Mouse (Mus musculus) midbrain, embryonic 15.5 days (tissue): ENCODE data around the gene Patz1. TPM values are rescaled to one million over a fixed set of nuclear protein-coding genes. Genes with fewer than 3 reads are reported as not detected.

Experiments
- ATAC-seq: fragments of 200-750 bp; cut with Nextera tagmentation; replicated peaks from 2 replicates; pipeline ENCODE4 v1.8.0; 2017; ENCODE audit warnings: moderate TSS enrichment
- H3K27ac ChIP-seq: fragments of 300-500 bp; sonication (generic); 2 replicates; pipeline ENCODE4 v1.5.1; 2015; ENCODE audit warnings: mild to moderate bottlenecking, inconsistent platforms
- H3K27me3 ChIP-seq: fragments of 300-500 bp; sonication (generic); replicated peaks from 2 replicates; pipeline ENCODE4 v1.6.1; 2015; ENCODE audit warnings: inconsistent platforms
- H3K36me3 ChIP-seq: fragments of 300-500 bp; sonication (generic); replicated peaks from 2 replicates; pipeline ENCODE4 v1.6.1; 2015; ENCODE audit warnings: inconsistent platforms
- H3K4me1 ChIP-seq: fragments of 300-500 bp; sonication (generic); 2 replicates; pipeline ENCODE4 v1.6.1; 2015; ENCODE audit warnings: inconsistent platforms
- H3K4me2 ChIP-seq: fragments of 300-500 bp; sonication (generic); 2 replicates; pipeline ENCODE4 v1.6.1; 2015; ENCODE audit warnings: inconsistent platforms, mild to moderate bottlenecking, moderate library complexity
- H3K4me3 ChIP-seq: fragments of 300-500 bp; sonication (generic); 2 replicates; pipeline ENCODE4 v1.5.1; 2015; ENCODE audit warnings: mild to moderate bottlenecking, inconsistent platforms
- H3K9ac ChIP-seq: fragments of 300-500 bp; sonication (generic); 2 replicates; pipeline ENCODE4 v1.6.1; 2015; ENCODE audit warnings: mild to moderate bottlenecking, inconsistent platforms
- H3K9me3 ChIP-seq: fragments of 300-500 bp; sonication (generic); 2 replicates; pipeline ENCODE4 v1.6.1; 2016; ENCODE audit warnings: inconsistent platforms
- WGBS: fragments of 180-500 bp; shearing (Covaris S2); methylation state at CpG from one replicate; pipeline ENCODE4 v1.1.7; 2015; ENCODE audit warnings: mixed read lengths; 5-methylcytosine and 5-hydroxymethylcytosine counted together
- polyA plus RNA-seq: library from polyadenylated mRNA; unstranded; fragments of >200 nt; fragmentation: Nextera tagmentation; extraction: Ambion mirVana; gene quantifications from 2 replicates; pipeline ENCODE4 v1.2.1, GENCODE M21; 2015

Gene Patz1
- polyA plus RNA-seq, 1 experiment from 2014 or later = 60.9 TPM

DNA sequence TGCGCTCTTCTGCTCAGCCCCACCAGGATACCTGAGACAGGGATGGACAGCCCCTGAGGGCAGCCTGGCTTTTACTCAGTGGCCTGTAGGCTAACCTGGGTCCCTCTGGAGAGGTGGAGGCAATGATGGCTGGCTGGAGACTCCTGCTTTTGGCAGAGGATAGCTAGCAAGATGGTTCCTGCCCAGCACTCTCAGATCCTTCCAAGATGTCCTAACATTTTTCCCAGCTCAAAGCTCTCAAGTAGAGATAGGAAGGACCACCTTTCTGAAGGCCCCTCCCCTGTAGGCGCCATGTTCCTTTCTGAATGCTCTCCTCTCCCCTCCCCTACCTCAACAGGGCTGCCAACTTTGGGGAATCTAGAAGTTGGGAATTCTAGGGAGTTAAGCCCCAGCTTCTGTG is 6.0 kb downstream of the Patz1 start:
- WGBS = 84% methylated on average over 2 of the region's 2 CpGs
- H3K4me1 ChIP-seq = peaks cover 56% of the 10 kb centered on the region
- peaks cover 33% of the 10 kb centered on the region for H3K36me3 ChIP-seq
- H3K4me3 ChIP-seq = peak overlapping the region; percentile 50
- H3K27me3 ChIP-seq = no peaks in the 10 kb centered on the region
- ATAC-seq = no peak
- no peak overlapping the region for H3K27ac ChIP-seq
- no peaks in the 10 kb centered on the region for H3K9me3 ChIP-seq
- peak overlapping the region; percentile 85 for H3K4me2 ChIP-seq
- peak overlapping the region; percentile 55; the same call in 1 of the 2 replicates for H3K9ac ChIP-seq

DNA sequence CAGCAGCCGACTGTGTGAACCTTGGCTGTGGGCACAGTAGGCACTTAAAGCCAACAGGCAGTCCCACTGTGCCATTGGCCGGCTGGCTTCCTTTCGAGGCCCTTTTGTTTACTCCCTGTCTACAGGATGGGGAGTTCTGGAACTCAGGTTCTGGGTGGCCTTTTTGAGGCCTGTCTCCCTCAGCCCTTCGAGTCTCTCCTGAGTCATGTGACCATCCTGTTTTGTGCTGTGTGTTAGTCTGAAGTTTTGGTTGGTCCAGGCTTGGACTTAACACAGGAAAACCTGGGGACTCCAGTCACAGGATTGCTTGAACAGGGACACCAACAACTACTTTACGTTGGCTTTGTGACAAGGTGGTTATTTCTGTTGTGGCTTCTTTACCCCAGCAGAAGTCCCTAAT is 7.4 kb downstream of the Patz1 start:
- no peaks in the 10 kb centered on the region for H3K27me3 ChIP-seq
- WGBS = 61% methylated on average over 5 of the region's 5 CpGs
- no peak overlapping the region for H3K9ac ChIP-seq
- H3K4me2 ChIP-seq = 0 out of 2 replicates have a peak overlapping the region, but pooled peaks have one; percentile 0
- no peak overlapping the region for H3K4me3 ChIP-seq
- no peak for ATAC-seq
- H3K27ac ChIP-seq = no peak overlapping the region
- peaks cover 44% of the 10 kb centered on the region for H3K36me3 ChIP-seq
- peaks cover 55% of the 10 kb centered on the region for H3K4me1 ChIP-seq
- no peaks in the 10 kb centered on the region for H3K9me3 ChIP-seq

DNA sequence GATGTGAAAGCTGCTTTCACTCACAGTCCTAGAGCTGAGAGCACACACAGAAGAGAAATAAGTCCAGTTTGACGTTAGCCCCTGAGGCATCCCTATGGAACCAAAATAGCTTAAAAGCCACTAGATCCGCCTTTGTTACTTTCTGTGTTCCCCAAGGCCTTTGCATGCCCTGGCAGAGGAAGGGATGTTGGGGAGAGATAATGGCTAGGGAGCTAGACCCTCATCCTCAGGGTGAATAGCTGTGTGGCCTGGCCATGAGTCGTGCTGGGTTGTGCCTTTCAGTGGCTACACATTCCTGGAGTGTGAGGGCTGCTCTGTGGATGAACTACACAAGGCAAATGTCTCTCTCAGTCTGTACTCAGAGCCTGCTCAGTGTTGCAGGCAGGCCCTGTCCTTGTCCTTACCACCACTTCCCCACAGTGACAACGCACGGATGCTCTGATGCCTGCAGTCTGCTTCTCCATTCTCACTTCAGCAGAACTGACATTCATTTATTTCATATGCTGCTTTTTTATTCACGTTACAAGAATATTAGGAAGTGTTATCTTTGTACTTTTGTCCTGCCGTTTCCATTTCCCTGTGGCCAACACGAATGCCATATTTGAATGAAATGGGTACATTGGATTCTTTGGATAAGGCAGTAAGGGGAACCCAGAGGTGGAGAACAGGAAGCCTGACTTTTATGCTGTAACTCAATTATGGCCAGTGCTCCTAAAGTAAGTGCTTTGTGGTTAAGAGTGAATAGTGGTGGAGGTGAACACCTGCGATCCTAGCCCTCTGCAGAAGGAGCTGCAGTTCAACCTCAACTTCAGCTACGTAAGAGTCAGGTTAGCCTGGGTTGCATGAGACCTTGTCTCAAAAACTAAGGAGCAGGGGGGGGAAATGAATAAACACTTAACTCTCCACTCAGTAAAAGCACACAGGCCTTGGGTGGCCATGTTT is 9.5 kb downstream of the Patz1 start:
- WGBS = 85% methylated on average over 10 of the region's 10 CpGs
- ATAC-seq = no peak
- Histone ChIP-seq H3K4me2 (no peak overlapping the region), H3K4me1 (peaks cover 41% of the 10 kb centered on the region), H3K9ac (no peak overlapping the region), H3K9me3 (no peaks in the 10 kb centered on the region), H3K27me3 (no peaks in the 10 kb centered on the region), H3K27ac (no peak overlapping the region), H3K36me3 (peaks cover 53% of the 10 kb centered on the region), H3K4me3 (no peak overlapping the region)

DNA sequence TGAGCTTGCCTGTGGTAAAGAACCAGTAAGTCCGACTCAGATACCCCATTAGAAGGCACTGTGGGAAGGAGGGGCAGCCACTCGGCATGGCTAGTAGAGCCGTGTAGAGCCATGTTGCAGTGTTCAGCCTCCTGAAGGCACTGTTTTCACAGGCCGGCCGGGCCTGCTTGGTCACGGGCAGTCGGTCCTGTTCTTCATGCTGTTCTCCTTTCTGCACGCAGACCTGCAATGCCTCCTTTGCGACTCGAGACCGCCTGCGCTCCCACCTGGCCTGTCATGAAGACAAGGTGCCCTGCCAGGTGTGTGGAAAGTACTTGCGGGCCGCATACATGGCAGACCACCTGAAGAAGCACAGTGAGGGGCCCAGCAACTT is 10.1 kb downstream of the Patz1 start:
- ATAC-seq = no peak
- Histone ChIP-seq H3K4me2 (no peak overlapping the region), H3K9ac (no peak overlapping the region), H3K4me3 (no peak overlapping the region), H3K36me3 (peaks cover 55% of the 10 kb centered on the region), H3K27me3 (no peaks in the 10 kb centered on the region), H3K27ac (no peak overlapping the region), H3K4me1 (peaks cover 34% of the 10 kb centered on the region), H3K9me3 (no peaks in the 10 kb centered on the region)
- 91% methylated on average over 14 of the region's 14 CpGs for WGBS

DNA sequence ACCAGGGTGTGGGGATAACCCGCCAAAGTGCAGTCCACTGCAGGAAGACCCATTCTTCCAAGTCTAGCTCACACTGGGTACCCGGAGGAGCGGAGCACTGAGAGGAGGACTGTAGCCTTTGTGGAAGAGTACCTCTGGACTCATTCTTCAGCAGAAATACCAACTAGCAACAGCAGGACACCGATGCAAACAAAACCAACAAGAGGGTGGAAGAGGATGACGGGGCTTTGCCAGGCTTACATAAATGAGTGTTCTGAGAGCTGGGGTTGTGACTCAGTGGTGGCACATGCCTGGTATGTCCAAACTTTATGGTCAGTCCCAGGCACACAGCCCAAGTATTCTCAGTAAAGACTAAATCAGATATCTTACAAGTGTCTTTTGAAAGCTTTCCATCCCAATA is 12.4 kb downstream of the Patz1 start:
- Histone ChIP-seq H3K4me1 (peaks cover 12% of the 10 kb centered on the region), H3K27me3 (no peaks in the 10 kb centered on the region), H3K9me3 (no peaks in the 10 kb centered on the region), H3K27ac (no peak overlapping the region), H3K9ac (no peak overlapping the region), H3K4me3 (no peak overlapping the region), H3K36me3 (peaks cover 57% of the 10 kb centered on the region), H3K4me2 (no peak overlapping the region)
- 93% methylated on average over 5 of the region's 5 CpGs for WGBS
- no peak for ATAC-seq

DNA sequence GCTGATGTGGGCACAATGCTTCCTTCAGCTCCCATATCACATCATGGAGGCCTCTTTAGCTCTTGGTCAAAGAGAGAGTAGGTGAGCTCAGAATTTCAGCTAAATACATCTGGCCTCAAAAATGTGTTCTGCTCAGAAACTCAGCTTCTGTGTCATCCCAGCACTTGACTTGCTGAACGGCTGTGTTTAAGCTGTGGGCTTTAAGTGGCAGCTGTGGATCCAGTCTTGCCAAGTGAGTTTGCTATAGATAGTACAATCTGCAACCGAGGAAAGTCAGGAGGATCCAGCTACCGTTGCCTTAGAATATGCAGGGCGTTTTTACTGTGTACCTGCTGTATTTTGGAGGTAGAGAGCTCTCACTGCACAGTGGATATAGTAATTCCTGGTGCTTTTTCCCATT is 13.7 kb downstream of the Patz1 start:
- H3K27ac ChIP-seq = no peak overlapping the region
- no peak overlapping the region for H3K4me3 ChIP-seq
- no peak for ATAC-seq
- no peaks in the 10 kb centered on the region for H3K27me3 ChIP-seq
- 91% methylated on average over 4 of the region's 4 CpGs for WGBS
- no peaks in the 10 kb centered on the region for H3K9me3 ChIP-seq
- no peaks in the 10 kb centered on the region for H3K4me1 ChIP-seq
- no peak overlapping the region for H3K4me2 ChIP-seq
- H3K9ac ChIP-seq = no peak overlapping the region
- peaks cover 69% of the 10 kb centered on the region for H3K36me3 ChIP-seq

DNA sequence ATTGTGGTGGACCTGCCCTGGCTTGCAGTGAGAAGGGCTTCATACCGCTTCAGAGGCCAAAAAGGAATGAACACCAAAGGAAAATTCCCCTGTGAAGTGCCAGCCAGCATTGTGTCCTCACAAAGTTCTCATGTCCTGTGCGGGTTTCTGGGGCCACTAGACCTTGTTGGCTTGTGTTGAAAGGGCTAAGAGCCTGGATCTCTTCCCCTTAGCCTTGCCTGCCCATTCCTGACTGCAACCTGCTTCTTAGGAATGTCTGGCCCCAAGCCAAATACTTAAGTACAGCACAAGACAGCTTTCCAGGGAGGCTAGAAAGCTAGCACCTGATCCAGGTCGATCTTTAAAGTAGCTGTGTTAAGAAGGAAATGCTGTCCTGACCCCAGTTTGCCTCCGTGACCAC is 14.1 kb downstream of the Patz1 start:
- Histone ChIP-seq H3K9ac (no peak overlapping the region), H3K9me3 (no peaks in the 10 kb centered on the region), H3K36me3 (peaks cover 73% of the 10 kb centered on the region), H3K4me3 (no peak overlapping the region), H3K27me3 (no peaks in the 10 kb centered on the region), H3K4me2 (no peak overlapping the region), H3K27ac (no peak overlapping the region), H3K4me1 (no peaks in the 10 kb centered on the region)
- 88% methylated on average over 4 of the region's 4 CpGs for WGBS
- no peak for ATAC-seq

DNA sequence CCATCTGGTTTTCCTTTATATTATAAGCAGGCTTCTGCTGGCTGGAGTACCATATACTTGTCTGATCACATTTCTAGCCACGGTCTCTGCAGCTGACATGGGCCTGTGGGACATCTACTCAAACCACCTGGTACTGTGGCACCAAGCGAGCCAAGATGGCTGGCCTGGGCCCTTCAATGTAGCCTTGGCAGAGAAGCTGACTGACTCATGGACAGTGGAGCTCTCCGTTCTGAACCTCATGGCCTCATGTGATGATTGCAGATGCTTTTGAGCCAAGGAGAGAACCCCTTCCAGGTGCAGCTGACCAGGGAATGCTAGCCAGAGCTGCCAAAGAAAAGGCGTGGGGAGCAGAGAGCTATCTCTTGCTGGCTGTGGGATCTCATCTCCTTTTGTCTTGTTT is 17.1 kb downstream of the Patz1 start:
- Histone ChIP-seq H3K4me2 (no peak overlapping the region), H3K9ac (no peak overlapping the region), H3K4me3 (no peak overlapping the region), H3K4me1 (no peaks in the 10 kb centered on the region), H3K9me3 (no peaks in the 10 kb centered on the region), H3K27me3 (no peaks in the 10 kb centered on the region), H3K36me3 (peaks cover 77% of the 10 kb centered on the region), H3K27ac (no peak overlapping the region)
- ATAC-seq = no peak
- 93% methylated on average over 4 of the region's 4 CpGs for WGBS

DNA sequence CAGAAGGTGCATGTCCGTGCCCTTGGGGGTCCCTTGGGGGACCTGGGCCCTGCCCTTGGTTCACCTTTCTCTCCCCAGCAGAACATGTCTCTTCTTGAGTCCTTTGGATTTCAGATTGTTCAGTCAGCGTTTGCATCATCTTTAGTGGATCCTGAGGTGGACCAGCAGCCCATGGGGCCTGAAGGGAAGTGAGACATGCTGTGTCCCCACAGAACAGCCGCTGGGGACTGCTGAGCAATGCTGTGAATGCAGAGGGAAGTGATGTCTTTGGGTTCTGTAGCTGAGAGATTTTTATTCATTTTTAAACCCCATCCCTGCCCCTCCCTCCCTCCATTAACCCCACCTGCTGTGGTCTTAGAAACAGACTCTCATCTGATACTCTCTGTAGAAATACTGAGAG is 19.2 kb downstream of the Patz1 start:
- H3K9me3 ChIP-seq = no peaks in the 10 kb centered on the region
- H3K27me3 ChIP-seq = no peaks in the 10 kb centered on the region
- H3K4me2 ChIP-seq = no peak overlapping the region
- H3K4me1 ChIP-seq = no peaks in the 10 kb centered on the region
- H3K36me3 ChIP-seq = peaks cover 69% of the 10 kb centered on the region
- WGBS = 97% methylated on average over 3 of the region's 3 CpGs
- no peak overlapping the region for H3K4me3 ChIP-seq
- ATAC-seq = no peak
- no peak overlapping the region for H3K9ac ChIP-seq
- no peak overlapping the region for H3K27ac ChIP-seq

DNA sequence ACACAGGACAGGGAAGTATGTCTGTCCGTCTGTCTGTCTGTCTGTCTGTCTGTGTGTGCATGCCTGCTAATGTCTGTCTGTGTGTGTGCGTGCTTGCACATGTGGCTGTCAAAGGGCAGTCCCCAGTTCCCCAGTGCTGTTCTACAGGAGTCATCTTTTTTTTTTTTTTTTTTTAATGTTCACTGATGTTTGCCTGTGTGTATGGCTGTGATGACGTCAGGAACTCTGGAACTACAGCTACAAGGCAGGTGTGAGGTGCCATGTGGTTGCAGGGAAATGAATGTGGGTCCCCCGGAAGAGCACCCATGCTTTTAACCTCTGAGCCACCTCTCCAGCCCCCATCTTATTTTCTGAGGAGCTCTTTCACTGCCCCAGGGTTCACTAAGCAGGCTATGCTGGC is 21.2 kb downstream of the Patz1 start:
- Histone ChIP-seq H3K36me3 (peaks cover 56% of the 10 kb centered on the region), H3K9me3 (no peaks in the 10 kb centered on the region), H3K9ac (no peak overlapping the region), H3K4me2 (no peak overlapping the region), H3K4me1 (no peaks in the 10 kb centered on the region), H3K4me3 (no peak overlapping the region), H3K27me3 (no peaks in the 10 kb centered on the region), H3K27ac (no peak overlapping the region)
- no peak for ATAC-seq
- 89% methylated on average over 4 of the region's 4 CpGs for WGBS

DNA sequence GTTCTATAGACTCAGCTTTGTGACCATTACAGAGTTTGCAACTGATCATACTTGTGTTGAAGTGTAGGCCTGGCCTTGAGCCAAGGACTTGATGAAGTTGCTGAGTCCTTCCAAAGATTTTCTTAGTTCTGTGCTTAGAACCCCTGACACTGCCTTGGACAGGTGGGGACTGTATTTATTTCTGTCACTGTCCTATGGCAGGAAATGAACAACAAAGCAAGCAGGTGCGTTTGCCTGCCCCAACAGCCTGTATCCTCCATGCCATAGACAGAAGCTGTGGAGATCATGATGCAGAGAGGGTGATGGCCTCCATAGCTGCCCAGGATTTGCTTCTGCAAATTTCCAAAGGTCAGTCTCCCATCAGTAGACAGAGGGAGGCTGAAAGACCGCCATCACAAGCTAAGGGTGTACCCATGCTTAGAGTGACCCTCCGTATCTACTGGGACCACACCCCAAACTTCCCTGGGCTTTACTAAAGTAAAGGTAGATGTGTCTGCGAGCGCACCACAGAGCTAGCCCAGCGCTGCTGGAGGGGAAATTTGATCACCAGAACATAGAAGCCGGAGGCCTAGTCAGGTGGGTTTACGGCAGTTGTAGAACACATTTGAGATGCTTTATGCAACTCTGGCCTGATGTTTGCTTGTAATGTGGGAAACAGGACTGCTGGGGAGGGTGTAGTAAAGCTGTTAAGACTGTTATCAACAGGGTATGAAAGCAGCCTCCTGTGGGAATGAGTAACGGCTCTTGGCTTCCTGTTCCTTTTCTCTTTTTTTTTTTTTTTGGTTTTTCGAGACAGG is 22.3 kb downstream of the Patz1 start:
- Histone ChIP-seq H3K4me2 (no peak overlapping the region), H3K9ac (no peak overlapping the region), H3K4me3 (no peak overlapping the region), H3K9me3 (no peaks in the 10 kb centered on the region), H3K27ac (no peak overlapping the region), H3K36me3 (peaks cover 48% of the 10 kb centered on the region), H3K4me1 (no peaks in the 10 kb centered on the region), H3K27me3 (no peaks in the 10 kb centered on the region)
- ATAC-seq = no peak
- 88% methylated on average over 10 of the region's 10 CpGs for WGBS

DNA sequence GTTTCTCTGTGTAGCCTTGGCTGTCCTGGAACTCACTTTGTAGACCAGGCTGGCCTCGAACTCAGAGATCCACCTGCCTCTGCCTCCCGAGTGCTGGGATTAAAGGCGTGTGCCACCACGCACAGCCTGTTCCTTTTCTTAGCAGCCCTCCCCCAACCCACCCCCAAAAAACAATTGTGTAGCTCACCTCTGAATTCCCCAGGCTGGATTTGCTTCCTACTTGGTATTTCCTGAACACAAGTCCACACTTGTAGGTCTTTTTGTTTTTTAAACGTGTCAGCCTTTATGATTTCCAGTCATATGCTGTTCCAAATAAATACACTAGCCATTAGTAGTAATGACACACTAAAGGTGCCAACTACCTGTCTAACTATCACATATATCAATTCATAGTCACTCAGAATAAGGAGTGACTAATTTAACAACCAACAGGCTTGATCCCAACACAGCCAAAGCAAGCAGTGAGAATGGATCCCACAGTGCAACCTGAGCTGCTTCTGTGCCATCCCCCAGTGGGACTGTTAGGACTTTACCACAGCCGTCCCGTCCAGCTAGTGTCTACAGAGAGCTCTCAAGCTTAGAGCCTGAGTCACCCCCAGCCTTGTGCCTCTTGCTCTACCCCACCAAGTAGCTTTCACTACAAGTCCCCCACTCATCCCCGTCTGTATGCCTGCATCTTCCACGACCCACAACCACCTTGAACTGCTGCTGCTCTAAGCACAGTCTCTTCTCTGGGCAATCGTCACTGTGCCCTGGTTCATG is 23.1 kb downstream of the Patz1 start:
- no peaks in the 10 kb centered on the region for H3K4me1 ChIP-seq
- ATAC-seq = no peak
- H3K27me3 ChIP-seq = no peaks in the 10 kb centered on the region
- peaks cover 40% of the 10 kb centered on the region for H3K36me3 ChIP-seq
- WGBS = 91% methylated on average over 10 of the region's 10 CpGs
- H3K27ac ChIP-seq = no peak overlapping the region
- H3K4me3 ChIP-seq = no peak overlapping the region
- no peaks in the 10 kb centered on the region for H3K9me3 ChIP-seq
- no peak overlapping the region for H3K4me2 ChIP-seq
- H3K9ac ChIP-seq = no peak overlapping the region
